Mouse (Mus musculus) liver, adult 2 months (tissue): ENCODE results near the gene Ccl17.

ENCODE experiments used
- CTCF ChIP-seq: fragments of 200-500 bp; IDR thresholded peaks from 2 replicates; pipeline ENCODE4 v1.5.1; 2011; ENCODE audit warnings: low read depth, low read length, control low read depth
- POLR2A ChIP-seq: fragments of 200-500 bp; IDR thresholded peaks from 2 replicates; pipeline ENCODE4 v1.6.1; 2011; ENCODE audit warnings: low read length, control low read depth; ENCODE audit not compliant: insufficient read depth; ENCODE audit errors: extremely low read depth

DNA sequence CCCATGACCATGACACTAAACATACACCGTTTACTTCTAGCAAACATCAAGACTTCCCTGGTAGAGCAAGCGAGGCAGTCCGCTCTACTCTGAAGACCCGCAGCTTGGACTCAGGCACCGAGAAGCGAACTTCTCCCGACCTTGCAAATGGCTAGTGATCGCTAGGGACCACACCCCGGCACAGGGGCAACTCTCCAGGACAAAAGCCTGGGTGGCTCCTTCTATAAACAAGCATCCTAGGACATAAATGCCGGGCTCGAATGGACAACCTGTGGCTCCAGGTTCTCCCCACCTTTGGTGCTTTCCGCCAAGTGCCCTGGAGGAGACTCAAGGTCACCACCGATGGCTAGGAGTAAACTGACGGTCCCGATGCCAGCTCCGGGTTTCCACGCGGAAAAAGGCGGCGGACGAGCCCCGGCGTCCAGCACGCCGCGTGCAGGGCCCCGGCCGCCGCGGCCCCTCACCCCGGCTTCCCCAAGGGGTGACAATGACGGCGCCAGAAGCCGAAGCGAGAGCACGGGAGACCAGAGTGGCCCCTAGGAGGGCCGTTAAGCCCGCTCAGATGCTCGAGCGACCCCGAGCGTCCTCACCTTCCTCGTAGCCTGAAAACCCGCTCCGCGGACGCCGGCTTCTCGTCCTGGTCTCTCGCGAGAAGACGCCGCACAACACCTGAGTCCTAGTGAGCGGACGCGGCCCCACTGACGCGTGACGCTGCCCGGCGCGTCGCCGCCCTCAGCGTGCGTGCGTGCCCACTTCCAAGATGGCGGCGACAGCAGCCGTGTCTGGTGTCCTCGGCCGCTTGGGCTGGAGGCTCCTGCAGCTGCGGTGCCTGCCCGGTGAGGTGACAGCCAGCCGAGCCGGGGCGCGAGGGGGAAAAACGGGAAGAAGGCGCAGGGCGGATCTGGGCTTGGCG is 27.7 kb downstream of the Ccl17 start, which contains the start of the genes Coq9 and Ciapin1:
- TF ChIP-seq CTCF, result no peak
- TF ChIP-seq POLR2A, result peak; percentile 80; the same call in 1 of the 2 replicates
